Mouse (Mus musculus) lung, embryonic 14.5 days (tissue): ENCODE results near the gene Slc17a7. TPM values are rescaled to one million over a fixed set of nuclear protein-coding genes. Genes with fewer than 3 reads are reported as not detected.

Experiments used
- ATAC-seq: fragments of 200-750 bp; cut with Nextera tagmentation; 2 replicates; pipeline ENCODE4 v1.8.0; 2017; ENCODE audit warnings: mild to moderate bottlenecking, moderate TSS enrichment, moderate library complexity; ENCODE audit not compliant: insufficient read depth
- DNase-seq: peaks from one replicate; pipeline ENCODE4 v3.0.0-alpha.2; 2015
- H3K27ac ChIP-seq: fragments of 300-500 bp; sonication (generic); 2 replicates; pipeline ENCODE4 v1.5.1; 2014; ENCODE audit warnings: low read depth, mild to moderate bottlenecking, moderate library complexity
- H3K27me3 ChIP-seq: fragments of 300-500 bp; sonication (generic); 2 replicates; pipeline ENCODE4 v1.6.1; 2014; ENCODE audit warnings: low read length, control low read depth; ENCODE audit not compliant: insufficient read depth
- H3K36me3 ChIP-seq: fragments of 300-500 bp; sonication (generic); 2 replicates; pipeline ENCODE4 v1.6.1; 2014; ENCODE audit warnings: control low read depth; ENCODE audit not compliant: insufficient read depth
- H3K4me1 ChIP-seq: fragments of 300-500 bp; sonication (generic); 2 replicates; pipeline ENCODE4 v1.6.1; 2014; ENCODE audit warnings: antibody characterized with exemption, control low read depth; ENCODE audit not compliant: insufficient read depth
- H3K4me2 ChIP-seq: fragments of 300-500 bp; sonication (generic); 2 replicates; pipeline ENCODE4 v1.6.1; 2014; ENCODE audit warnings: mild to moderate bottlenecking
- H3K4me3 ChIP-seq: fragments of 300-500 bp; sonication (generic); 2 replicates; pipeline ENCODE4 v1.5.1; 2014; ENCODE audit warnings: low read depth, low read length
- H3K9ac ChIP-seq: fragments of 300-500 bp; sonication (generic); 2 replicates; pipeline ENCODE4 v1.6.1; 2014
- H3K9me3 ChIP-seq: fragments of 300-500 bp; sonication (generic); 2 replicates; pipeline ENCODE4 v1.6.1; 2016; ENCODE audit warnings: low read depth, low read length, control low read depth
- CTCF ChIP-seq: IDR thresholded peaks from 2 replicates; pipeline ENCODE4 v1.5.1; 2016; ENCODE audit warnings: antibody characterized with exemption, low read depth
- WGBS: fragments of 180-500 bp; shearing (Covaris S2); extraction: QIAGEN DNeasy Blood & Tissue Kit; methylation state at CpG from one replicate; pipeline ENCODE4 v1.1.7; 2014; 5-methylcytosine and 5-hydroxymethylcytosine counted together
- polyA plus RNA-seq: library from polyadenylated mRNA; unstranded; fragments of >200 nt; fragmentation: Nextera tagmentation; extraction: Ambion mirVana; gene quantifications from 2 replicates; pipeline ENCODE4 v1.2.1, GENCODE M21; 2014

The Slc17a7 gene
- polyA plus RNA-seq, 1 experiment from 2014 or later: 0.09 TPM

DNA sequence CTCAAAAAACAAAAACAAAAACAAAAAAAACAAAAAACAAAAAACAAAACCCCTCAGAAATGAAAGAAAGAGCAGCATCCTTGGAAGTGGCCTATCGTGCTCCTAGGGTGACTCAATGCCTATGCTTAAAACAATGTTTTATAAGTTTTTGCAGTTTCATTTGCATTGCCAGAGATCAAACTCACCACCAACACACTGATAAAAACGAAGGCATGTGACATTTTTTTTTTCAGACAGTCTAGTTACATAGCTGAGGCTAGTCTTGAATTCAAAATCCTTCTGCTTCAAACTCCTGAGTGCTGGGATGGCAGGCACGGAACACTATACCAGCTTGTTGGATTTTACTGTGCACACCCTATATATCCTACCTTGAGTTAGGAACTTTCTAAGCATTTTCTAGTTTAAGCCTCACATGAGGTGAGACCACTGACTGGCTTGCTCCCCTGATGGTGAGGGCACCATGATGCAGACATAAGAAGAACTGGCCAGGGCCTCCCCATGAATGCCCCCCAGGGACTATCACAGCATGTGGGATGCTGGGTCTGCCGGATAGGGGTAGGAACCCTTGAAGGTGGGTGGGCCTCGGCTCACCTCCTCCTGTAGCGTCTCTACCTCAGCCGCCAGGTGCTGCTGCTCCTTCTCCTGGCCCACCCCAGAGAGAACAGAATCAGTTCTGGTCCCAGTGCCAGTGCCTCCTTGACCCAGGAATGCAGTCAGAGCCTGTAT, 29.0 kb downstream of the Slc17a7 start:
- no peak for TF ChIP-seq CTCF
- H3K27me3 ChIP-seq: peaks cover 9% of the 10 kb centered on the region; the same call in 1 of the 2 replicates
- H3K4me1 ChIP-seq: no peaks in the 10 kb centered on the region
- ATAC-seq (no peak), DNase-seq (no peak)
- no peaks in the 10 kb centered on the region for H3K36me3 ChIP-seq
- H3K4me2 ChIP-seq: no peak overlapping the region
- H3K27ac ChIP-seq: no peak overlapping the region
- WGBS: 78% methylated on average over 7 of the region's 7 CpGs
- no peak overlapping the region for H3K9ac ChIP-seq
- no peaks in the 10 kb centered on the region for H3K9me3 ChIP-seq
- H3K4me3 ChIP-seq: no peak overlapping the region

DNA sequence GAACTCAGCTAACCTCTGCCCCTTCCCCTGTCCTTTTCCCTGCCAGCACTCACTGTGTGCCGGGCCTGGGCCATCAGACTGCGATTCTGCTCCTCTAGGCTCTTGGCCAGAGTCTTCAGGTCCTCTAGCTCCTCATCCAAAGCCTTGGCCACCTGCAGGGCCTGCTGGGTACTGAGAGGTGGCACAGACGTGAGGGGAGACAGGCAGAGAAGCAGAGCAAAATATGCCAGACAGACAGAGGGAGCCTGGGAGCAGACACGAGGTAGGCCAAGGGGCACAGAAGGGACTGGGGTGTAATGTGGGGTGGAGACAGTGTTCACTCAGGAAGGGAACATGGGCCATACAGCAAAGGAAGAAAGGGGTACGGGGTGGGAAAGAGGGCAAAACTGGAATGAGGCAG, 29.7 kb downstream of the Slc17a7 start:
- ATAC-seq (no peak), DNase-seq (no peak)
- Histone ChIP-seq H3K4me3 (no peak overlapping the region), H3K27me3 (peaks cover 9% of the 10 kb centered on the region; the same call in 1 of the 2 replicates), H3K27ac (no peak overlapping the region), H3K9me3 (no peaks in the 10 kb centered on the region), H3K4me1 (no peaks in the 10 kb centered on the region), H3K9ac (no peak overlapping the region), H3K36me3 (no peaks in the 10 kb centered on the region), H3K4me2 (no peak overlapping the region)
- 0 out of 2 replicates have a peak, but pooled peaks have one; percentile 15 for TF ChIP-seq CTCF
- WGBS: 59% methylated on average over 5 of the region's 5 CpGs

DNA sequence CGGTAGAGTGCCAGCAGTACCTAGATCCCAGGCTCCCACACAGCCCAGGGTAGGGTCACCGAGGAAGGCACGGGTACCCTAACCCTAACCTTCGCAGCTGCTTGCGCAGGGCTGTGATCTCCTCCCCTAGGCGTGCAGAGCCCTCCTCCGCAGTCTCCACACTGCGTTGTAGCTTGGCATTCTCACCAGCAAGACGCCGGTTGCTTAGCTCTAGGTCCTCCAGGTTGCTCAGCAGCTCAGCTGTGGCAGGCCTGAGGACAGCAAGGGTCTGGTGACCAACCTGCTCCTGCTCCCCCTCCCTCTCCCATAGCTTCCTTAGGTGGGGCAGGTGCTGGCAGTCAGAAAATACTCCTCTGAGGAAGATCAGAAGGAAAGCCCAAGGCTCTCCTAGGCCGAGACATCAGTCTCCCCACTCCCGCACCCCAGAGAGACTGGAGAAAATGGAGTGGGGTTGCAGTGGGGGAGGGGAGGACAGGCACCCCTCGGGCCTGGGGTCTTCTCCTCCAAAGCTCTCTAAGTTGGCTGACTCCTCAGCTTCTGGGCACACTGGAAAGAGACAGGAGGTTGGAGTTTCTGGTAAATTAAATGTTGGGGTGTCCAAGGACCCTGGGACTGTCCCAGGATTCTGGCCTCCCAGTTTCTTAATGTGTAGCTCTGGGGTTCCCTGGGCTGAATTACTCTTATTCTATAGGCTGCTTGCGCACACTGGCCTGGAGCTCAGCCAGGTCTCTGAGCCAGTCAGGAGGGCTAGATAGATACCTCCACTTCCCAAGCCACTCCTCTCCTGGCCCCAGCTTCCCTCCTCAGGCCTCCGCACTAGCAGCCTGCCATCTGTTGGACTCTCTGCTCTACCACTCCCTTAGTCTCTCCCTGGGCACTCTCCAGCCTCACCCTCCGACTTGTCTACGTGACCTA, 30.4 kb downstream of the Slc17a7 start:
- Histone ChIP-seq H3K9me3 (no peaks in the 10 kb centered on the region), H3K9ac (no peak overlapping the region), H3K4me3 (no peak overlapping the region), H3K27ac (no peak overlapping the region), H3K4me1 (no peaks in the 10 kb centered on the region), H3K27me3 (0 out of 2 replicates have a peak, but pooled peaks cover 4% of the 10 kb centered on the region), H3K36me3 (no peaks in the 10 kb centered on the region), H3K4me2 (no peak overlapping the region)
- 70% methylated on average over 17 of the region's 17 CpGs for WGBS
- ATAC-seq: no peak
- no peak for DNase-seq
- TF ChIP-seq CTCF: no peak

DNA sequence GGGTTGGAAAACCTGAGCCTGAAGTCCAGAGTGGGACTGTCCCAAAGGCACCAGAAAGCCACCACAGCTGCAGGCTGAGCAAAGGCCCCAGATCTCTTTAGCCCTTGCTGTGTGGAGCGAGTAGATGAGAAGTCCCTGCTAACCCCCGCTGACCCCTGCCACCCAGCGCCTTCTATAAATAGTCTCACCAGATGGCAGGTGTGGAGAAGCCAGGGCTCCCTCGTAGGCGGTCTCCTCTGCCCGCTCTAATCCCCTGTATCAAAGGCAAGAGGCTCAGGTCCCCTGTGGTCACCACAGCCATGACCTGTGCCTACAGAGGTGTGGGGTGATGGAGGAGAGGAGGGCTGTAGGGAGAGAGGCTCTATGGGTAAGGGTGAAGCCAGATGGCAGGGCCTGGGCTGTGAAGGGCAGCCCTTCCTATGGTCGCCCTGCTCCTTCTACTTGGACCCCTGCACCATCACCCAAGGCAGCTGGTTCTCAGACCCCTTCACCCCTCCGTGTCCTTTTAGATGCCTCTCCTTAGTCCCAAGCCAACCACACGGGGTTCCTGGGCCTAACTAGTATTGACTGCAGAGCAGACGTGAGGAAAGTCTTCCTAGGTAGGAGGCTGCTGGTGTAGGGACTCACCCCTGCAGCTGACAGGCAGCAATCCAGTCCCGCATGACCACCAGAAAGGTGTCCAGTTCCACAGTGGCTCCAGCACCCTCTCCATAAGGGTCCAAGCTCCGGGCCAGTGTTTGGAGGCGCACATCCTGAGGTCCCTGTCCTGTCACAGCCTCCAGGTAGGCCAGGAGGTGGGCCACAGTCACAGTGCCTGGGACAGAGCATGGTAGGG, 31.8 kb downstream of the Slc17a7 start:
- WGBS: 47% methylated on average over 13 of the region's 13 CpGs
- no peak for TF ChIP-seq CTCF

DNA sequence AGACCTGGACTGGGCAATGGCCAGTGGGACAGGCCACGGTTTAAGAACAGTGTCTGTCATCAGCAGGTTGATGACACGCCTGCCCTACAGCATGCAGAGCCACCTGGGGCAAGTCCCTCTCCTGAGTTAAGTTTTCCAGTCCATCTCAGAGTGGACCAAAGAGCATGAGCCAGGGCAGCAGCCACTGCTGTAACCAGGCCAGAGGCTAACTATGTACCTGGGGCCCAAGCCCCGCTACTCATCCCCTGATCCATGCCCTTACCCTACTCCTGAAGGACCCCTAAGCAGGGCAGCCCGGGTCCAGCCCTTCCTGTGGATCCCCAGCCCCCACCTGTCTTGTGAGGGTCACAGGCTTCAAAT, 32.4 kb downstream of the Slc17a7 start:
- no peak for TF ChIP-seq CTCF
- Histone ChIP-seq H3K27me3 (no peaks in the 10 kb centered on the region), H3K9ac (no peak overlapping the region), H3K36me3 (no peaks in the 10 kb centered on the region), H3K4me3 (no peak overlapping the region), H3K9me3 (no peaks in the 10 kb centered on the region), H3K27ac (no peak overlapping the region), H3K4me2 (no peak overlapping the region), H3K4me1 (no peaks in the 10 kb centered on the region)
- ATAC-seq (no peak), DNase-seq (no peak)
- WGBS: 76% methylated on average over 4 of the region's 4 CpGs

More for the DNA sequence above, 31.8 kb downstream of the Slc17a7 start:
- Histone ChIP-seq H3K4me3 (no peak overlapping the region), H3K9me3 (no peaks in the 10 kb centered on the region), H3K36me3 (no peaks in the 10 kb centered on the region), H3K4me1 (no peaks in the 10 kb centered on the region), H3K27ac (no peak overlapping the region), H3K27me3 (no peaks in the 10 kb centered on the region), H3K4me2 (no peak overlapping the region), H3K9ac (no peak overlapping the region)
- DNase-seq: no peak
- ATAC-seq: no peak

DNA sequence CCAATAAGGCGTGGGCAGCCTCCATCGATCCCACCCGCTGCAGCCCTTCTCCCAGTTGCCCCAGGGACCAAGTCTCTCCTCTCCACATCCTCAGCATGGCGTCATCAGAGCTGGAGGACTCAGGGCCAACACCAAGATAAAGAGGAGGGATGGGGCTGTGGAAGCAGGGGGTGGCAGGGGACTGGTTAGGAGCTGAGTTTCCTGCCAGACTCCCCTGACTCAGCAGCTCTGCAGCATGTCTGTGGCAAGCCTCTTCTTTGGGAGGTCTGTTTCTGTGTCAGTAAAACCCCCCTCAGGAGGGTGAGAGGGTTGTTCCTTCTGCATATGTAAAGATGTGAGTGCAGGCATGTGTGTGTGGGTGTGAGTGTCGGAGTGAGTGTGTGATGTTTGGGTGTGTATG, 33.2 kb downstream of the Slc17a7 start:
- Histone ChIP-seq H3K4me1 (no peaks in the 10 kb centered on the region), H3K4me2 (no peak overlapping the region), H3K27me3 (no peaks in the 10 kb centered on the region), H3K36me3 (no peaks in the 10 kb centered on the region), H3K9me3 (no peaks in the 10 kb centered on the region), H3K27ac (no peak overlapping the region), H3K9ac (no peak overlapping the region), H3K4me3 (no peak overlapping the region)
- WGBS: 61% methylated on average over 5 of the region's 5 CpGs
- TF ChIP-seq CTCF: no peak
- no peak for DNase-seq
- no peak for ATAC-seq

DNA sequence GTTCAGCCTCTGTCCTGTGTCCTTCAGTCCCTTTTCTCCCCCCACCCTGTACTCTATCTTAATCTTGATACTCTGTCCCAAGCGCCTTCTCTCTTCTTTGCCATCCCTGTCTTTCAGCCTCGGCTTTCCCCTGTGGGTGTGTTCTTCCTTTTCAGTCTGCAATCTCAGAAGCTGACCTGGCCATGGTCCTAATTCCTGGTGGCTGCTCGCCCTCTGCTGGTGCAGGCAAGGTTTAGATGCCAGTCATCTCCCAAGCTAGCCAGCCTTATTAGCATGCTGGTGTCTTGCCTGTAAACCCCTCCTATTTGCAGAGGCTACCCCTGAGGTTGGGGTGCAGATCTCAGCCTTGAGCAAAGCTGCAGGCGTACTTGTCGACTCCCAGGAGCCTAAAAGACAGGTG, 34.7 kb downstream of the Slc17a7 start:
- Histone ChIP-seq H3K4me3 (no peak overlapping the region), H3K9ac (no peak overlapping the region), H3K27me3 (no peaks in the 10 kb centered on the region), H3K36me3 (no peaks in the 10 kb centered on the region), H3K4me1 (no peaks in the 10 kb centered on the region), H3K27ac (no peak overlapping the region), H3K4me2 (no peak overlapping the region), H3K9me3 (no peaks in the 10 kb centered on the region)
- peak; percentile 87 for DNase-seq
- WGBS: 10% methylated on average over 5 of the region's 5 CpGs
- TF ChIP-seq CTCF: peak; percentile 89
- ATAC-seq: peak; percentile 32; the same call in 1 of the 2 replicates
